Mouse (Mus musculus) frontal cortex, postnatal 14 days (tissue): ENCODE measurements around the gene Dgkk.
"Not testable (repeated sequence)": the region's sequence is repeated elsewhere in the genome, so short reads cannot be mapped to it uniquely, and the experiment has no call there.

ENCODE experiments used
- DNase-seq, 2 experiments: peaks; one replicate each; pipeline ENCODE4 v3.0.0; 2022; ENCODE audit warnings: low spot score in 2 of 2

Gene Dgkk

DNA sequence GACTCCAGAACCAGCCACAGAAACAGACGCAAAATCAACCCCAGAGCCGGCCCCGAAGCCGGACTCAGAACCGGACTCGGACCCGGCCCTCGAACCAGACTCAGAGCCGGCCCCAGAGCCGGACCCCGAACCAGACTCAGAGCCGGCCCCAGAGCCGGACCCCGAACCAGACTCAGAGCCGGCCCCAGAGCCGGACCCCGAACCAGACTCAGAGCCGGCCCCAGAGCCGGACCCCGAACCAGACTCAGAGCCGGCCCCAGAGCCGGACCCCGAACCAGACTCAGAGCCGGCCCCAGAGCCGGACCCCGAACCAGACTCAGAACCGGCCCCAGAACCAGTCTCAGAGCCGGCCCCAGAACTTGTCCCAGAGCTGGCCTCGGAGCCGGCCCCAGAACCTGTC lies at the start of gene Dgkk:
Dgkk (plus strand) TSS at position 301 of the 400 bp plus-strand sequence.
- DNase-seq, result not testable (repeated sequence)

DNA sequence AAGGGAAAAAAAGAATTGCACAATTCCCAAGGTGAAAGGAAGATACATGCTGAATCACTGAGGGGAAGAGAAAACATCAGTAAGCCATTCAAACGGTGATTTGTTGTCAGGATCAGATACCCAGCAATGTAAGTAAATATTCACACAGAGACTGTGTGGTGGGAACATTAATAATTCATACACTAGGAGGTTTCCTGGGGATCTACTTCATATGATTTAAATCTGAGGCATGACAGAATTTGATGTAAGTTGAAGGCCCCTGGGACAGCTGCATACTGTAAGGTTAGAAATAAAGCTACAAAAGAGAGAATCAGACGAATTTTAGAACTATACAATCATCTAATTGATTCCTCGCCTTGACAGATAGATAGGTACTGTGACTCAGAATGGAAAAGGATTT lies 45.1 kb upstream of the Dgkk start:
- no peak for DNase-seq

DNA sequence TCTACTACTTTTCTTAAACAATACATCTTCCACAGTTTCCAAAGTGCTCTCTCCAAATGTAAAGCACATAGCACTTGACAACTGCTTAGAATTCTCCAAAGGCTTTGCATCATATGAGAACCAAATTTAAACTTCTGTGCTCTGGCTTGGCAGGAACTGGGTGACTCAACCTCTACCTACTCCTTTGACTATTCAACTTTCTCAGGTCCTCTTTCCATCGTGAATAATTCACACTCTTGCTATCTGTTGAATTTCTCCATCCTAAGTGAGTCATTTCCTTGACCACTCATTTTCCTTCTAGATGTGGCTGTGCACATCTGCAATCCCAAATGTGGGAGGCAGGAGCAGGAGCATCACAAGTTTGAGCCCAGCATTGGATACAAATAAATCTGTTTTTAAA lies 28.4 kb upstream of the Dgkk start:
- no peak for DNase-seq

DNA sequence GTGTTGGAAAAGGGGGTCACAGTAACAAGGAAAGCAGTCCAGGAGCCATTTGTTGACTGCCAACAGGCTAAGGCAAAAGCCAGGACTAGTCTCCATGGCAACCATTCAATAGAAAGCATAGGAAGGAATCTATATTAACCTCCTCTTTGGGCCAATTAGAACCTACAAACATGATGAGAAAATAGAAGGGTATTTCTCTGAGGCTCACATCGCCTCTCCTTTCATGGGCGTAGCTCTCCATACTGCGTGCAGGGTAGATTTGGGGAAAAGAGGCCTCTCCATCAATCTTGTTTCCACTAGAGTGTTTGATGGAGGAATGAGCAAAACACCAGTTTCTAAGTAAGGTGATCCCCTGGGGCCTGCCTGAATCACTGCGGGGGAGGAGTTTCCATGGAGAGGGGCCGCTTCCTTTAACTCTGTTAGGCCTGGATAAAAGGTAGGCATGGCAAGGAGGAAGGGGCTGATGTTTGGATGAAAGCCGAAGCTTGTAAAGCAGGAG lies 27.5 kb upstream of the Dgkk start:
- DNase-seq, result no peak

DNA sequence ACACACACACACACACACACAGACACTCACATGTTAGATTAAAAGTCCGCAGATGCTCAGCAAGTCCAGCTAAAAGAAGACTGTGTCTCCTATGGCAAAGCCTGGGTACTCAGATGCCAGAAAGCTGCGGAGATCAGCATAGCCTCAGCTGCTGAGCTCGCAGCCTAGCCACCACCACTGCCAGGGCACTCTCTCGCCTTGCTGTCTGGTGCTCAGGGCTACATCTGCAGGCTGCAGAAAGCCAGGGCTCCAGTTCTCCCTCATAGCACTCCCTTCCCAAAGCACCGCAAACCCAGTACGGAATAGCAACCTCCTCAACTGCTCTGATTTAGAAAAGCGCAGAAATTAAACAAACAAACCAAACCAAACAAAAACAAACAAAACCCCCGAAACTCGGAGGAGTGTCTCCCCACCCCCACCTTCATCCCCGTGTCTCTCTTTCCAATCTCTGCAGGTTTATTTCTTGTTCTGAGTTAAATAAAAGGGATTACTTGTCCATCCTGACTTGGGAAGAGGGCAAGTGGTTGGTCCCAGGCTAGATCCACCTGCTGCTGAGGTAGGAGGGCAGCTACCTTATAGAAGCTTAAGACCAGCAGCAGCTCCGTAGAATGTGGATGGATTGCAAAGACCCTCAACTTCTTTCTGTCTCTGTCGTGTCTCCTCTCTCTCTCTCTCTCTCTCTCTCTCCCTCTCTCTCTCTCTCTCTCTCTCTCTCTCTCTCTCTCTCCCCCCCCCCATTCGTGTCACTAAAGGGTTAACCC lies 1.4 kb upstream of the Dgkk start:
- DNase-seq, result no peak

DNA sequence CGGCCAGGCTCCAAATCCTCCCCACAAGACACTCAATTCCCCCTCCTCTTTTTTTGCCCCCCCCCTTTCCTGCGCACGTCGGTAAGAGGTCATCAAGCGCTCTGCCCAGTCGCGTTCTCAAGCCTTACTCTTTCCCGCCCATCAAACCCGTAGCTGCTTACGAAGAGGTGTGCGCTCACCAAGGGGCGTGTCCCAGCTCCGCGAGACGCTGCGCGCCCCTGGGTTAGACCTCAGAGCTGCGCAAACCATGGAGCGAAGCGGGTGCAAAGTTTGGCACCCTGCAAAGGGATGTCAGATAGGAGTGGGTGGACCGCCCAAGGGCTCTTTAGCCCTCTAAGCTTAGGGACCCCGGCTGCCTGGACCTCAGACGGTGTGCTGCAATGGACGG lies 862 bp upstream of the Dgkk start:
- peak in 1 of 2 experiments; percentile 7 for DNase-seq

DNA sequence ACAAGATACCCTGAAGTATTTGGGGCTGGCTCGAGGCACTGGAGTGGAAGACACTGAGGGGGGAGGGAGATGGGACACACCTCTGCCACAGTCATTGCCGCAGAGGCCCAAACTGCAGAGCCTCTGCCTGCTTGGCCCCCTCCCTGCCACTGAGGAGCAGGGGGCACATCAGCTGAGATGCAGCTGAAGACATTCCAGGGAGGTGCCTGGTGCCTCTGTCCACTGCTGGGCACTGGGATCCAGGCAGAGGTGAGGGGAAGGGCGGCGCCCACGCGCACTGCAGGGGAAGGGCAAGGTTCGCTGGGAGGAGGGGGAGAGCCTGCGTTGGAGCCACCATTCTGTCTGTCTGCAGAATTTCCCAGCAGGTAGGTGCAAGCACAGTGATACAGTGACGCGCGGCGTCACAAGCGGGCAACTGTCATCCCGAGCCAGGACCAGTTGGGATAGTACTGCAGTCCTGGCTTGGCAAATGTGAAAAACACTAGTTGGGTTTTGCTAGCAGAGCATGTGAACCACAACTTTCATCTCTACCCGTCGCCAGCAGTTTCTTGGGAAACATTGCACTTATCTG lies 948 bp downstream of the Dgkk start:
- no peak for DNase-seq

DNA sequence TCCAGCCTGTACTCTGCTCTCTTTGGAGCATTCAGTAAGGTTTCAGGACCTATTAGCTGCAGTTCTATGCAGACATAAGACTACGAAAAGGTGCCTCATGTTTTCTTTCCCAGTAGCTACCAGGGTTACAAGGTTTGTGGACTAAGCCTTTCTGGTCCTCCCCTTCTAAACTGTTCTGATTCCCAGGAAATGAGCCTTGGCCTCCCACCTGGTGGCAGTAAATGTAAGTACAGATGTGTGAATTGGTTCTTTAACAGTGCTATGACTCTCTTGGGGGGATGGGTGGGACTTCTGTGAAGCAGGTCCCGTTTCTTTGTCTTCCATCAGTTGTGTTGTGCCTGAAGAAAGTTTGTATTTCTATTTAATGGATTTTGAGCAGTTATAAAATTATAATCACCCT lies 53.4 kb downstream of the Dgkk start:
- no peak for DNase-seq

DNA sequence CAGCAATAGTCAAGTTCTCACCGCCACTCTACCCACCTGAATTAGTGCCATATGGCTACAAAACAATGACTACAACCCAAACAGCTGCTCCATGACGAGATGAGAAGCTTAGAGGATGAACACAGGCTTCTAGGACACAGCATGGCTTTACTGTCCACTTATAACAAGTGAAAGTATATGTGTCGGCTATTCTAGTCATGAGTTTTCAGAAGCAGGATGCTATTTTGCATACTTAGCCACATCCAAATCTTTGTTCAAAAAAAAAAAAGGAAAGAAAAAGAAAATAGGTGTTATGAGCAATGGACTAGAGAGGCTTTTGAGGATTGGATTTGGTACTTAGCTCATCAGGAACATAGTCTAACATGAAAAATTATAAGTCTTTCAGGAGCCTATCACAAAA lies 74.4 kb downstream of the Dgkk start:
- no peak for DNase-seq

DNA sequence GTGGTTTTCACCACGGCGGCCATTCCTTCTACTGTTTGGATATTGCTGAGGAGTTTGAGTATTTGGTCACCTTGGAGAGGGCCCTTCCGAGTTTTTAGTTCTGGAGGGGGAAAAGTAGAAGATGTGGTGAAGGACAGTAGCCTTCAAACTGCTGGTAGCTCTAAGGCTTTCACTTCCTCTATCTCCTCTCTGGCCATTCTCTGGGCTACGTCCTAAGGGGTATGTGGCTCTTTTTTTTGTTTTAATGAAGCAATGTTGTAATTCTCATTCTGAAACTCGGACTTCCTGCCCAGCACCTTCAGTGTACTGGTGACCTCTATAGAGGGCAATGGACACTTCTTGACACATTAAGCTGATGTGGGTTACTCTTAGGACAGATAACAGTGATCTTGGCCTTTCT lies 75.0 kb downstream of the Dgkk start:
- DNase-seq, result no peak

DNA sequence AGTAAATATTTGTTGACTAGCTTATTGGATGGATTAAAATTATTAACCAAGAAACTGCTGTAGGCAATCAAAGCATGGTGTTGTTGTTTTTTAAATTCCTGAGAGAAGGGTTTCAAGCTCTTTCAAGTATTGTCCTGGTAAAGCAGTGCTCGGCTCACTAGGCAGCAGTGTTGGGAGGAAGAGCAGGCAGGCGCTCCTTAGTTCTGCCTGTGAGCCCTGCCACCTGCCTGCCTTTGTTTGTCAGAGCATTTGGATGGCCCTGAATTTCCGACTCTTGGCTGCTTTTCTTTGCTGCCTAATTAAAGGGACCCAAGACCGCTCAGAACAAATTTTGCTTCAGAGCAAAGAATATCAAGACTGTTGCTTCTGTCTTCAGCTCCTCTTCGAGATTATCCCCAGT lies 114.8 kb downstream of the Dgkk start:
- DNase-seq, result no peak

DNA sequence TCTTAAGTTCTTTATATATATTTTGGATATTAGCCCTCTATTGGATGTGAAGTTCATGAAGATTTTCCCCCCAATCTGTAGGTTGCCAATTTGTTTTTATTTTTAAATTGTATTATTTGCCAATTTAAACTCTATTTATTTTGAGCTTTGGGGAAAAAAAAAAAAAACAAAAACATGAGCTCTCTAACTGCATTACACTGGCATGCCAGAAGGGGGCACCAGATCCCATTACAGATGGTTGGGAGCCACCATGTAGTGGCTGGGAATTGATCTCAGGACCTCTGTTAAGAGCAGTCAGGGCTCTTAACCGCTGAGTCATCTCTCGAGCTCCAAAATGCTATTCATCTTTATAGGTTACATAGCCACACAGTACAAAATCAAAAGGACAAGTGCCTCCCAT lies 131.9 kb downstream of the Dgkk start:
- DNase-seq, result no peak

DNA sequence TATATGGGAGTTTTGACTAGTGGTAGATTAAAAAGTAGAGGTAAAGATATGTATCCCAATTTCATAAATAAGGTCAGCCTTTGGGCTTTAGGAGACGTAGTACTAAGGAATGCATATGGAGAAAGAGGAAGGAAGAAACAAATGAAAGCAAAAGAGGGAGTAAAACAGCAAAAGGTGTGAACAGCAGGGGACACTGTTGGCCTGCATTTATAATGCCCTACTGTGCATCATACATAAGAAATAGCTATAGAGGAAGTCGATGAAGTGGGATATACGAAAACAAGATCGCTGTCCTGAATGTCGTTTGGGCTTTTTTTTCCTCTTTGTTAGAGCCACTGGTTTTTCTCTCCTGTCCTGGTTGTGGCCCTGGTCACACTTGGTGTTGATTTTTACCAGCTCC lies 143.1 kb downstream of the Dgkk start:
- DNase-seq, result no peak

DNA sequence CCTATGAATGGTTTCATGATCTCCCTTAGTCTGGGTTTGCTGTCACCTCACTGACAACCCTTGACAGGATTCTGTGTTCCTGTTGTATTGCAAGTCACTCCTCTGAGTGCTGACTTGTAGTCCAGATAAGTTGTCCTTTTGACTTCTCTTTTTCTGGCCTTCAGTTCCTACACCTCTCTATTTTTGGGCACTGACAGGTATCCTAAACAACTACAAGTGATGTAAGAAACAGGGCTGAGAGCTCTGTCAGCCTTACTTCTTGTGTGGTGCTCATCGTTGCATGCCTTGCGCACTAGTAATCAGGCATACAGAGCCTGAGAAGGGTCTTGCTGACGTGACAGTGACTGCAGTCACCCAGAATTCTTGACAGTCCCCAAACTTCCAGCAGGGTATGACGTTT lies 147.1 kb downstream of the Dgkk start:
- DNase-seq, result no peak

DNA sequence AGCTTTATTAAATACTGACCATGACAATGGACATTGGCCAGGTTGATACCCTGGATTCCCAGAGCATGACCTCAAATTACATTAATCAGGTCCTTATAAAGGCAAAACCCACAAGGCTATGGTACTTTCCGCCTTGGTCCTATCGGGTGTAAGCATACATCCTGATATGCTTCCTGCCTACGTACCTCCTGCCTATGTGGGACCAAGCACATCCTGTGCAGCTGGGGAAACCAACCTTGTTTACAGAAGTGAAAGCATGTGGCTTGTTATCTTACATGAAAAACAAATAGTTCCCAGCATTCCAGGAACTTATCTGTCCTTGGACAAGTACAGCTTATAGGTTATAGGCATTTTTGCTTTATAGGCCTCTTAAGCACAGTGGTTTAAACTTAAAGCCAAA lies 189.5 kb downstream of the Dgkk start:
- no peak for DNase-seq

DNA sequence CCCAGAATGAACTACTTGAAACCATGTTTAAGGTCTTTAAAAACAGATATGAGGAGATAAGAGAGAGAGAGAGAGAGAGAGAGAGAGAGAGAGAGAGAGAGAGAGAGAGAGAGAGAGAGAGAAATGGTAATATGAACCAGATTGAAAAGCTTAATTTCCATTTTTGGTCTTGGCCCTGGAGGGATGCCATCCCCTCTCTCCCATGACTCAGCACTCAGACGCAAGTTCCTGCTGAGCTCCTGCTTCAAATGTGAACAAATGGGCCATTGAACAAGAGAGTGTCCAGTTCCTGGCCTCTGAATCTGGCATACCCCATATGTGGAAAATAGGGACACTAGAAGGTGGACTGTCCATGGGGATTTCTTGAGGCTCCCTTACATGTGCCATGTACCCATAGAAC lies 192.8 kb downstream of the Dgkk start:
- no peak for DNase-seq

DNA sequence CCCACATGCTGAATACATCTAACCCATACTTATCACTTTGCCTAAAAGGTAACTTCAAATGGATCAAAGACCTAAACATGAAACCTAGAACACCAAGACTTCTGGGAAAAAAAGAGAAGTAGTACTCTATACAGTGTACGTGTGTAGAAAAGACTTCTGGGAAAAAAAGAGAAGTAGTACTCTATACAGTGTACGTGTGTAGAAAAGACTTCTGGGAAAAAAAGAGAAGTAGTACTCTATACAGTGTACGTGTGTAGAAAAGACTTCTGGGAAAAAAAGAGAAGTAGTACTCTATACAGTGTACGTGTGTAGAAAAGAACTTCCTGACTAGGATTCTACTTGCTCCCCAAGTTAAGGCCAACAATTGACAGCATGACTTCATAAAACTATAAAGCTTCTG lies 204.8 kb downstream of the Dgkk start:
- DNase-seq, result not testable (repeated sequence)
